Mouse (Mus musculus): Measurements from ENCODE around the gene Tubgcp4.
"Not testable (repeated sequence)": the region's sequence is repeated elsewhere in the genome, so short reads cannot be mapped to it uniquely, and the experiment has no call there.

Tubgcp4 gene

DNA sequence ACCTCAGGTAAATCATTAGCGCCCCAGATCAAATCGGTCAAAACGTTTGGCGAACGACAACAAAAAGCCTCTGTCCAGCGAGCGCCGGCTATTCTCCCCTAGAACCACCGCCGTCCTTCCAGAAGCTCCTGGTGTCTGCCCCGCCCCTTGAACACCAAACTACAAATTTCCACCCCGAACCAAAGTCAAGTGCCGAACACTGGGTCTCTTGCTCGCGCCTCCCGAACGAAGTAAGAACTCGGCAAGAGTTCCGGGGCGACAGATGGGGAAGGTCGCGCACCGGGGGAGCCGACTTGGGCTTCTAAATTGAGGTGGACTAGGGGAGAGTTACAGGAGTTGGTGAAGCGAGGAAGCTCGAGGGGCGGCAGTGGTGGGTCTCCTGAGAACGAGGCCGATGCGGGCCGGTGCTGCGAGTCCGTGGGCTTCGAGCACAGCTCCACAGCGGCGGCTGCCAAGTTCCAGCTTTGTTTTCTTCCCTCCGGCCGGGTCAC lies at the start of gene Tubgcp4:
Gene Tubgcp4, plus strand, starts transcription at position 174 of the 491 bp plus-strand sequence.
- peak in 1 of 2 experiments; percentile 23 for DNase-seq (ENCODE audit: low spot score in 2 of 2)

DNA sequence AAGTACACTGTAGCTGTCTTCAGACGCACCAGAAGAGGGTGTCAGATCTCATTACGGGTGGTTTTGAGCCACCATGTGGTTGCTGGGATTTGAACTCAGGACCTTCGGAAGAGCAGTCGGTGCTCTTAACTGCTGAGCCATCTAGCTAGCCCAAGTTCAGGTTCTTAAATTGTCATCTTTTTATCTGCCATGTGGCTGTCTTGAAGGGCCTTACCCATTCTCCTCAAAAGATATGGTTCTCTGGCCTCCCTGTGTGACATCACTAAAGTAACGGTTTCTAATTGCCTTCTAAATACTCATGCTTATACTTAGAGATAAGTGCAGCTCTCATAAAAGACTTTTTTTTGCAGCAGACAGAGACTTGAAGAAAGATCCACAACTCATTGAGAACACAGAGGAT lies 44.2 kb upstream of the Tubgcp4 start:
- DNase-seq (ENCODE audit: low spot score in 2 of 2), result not testable (repeated sequence)

DNA sequence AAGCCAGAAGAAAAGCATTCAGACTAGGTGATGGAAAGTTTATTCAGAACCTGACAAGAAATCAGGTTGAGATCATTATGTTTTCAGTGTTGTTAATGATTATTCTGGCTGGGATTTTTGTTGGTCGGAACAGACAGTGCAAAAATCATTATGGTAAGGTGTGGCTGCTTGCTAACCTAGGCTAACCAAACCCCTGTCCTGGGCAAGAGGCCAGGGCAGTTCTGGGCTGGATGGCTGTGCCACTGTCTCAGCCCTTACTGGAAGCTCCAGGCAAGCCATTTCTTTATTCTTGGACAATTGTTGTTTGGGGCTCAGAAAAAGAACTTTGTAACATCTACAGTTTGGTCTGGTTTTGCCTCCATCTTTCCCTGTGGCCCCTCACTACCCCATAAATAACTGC lies 42.9 kb upstream of the Tubgcp4 start:
- no peak for DNase-seq (ENCODE audit: low spot score in 2 of 2)

DNA sequence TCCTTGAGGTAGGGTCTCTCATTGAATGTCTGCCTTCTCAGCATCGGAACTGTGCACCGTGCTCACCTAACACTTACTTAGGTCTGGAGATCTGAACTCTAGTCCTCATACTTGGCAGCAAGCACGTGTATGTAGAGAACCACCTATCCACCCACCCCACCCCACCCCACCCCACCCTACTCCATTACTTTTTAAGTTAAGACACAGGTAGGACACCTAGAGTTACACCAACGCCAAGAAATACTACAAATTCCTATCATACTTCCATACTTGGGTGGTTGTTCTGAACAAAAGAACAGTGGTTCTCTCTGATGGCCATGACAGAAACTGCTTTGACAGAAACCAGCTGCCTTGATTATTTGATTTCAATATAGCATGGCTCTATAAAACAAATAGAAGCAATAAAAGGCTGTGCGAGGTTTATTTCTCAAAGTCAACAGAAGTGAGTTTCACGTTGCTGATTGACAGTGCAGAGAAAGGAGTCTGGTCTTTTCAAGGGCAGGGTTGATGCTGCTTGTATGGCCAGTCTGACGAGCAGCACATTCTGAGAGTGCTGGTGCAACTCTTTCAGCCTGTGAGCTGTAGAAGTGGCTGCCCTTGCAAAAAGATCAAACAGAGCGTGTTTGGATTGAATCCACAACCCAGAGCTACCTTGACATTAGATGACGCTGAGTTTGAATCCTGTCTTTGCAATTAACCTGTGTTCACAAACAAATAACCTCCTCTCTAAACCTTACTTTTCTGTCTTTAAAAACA lies 41.4 kb upstream of the Tubgcp4 start:
- DNase-seq (ENCODE audit: low spot score in 2 of 2), result no peak

DNA sequence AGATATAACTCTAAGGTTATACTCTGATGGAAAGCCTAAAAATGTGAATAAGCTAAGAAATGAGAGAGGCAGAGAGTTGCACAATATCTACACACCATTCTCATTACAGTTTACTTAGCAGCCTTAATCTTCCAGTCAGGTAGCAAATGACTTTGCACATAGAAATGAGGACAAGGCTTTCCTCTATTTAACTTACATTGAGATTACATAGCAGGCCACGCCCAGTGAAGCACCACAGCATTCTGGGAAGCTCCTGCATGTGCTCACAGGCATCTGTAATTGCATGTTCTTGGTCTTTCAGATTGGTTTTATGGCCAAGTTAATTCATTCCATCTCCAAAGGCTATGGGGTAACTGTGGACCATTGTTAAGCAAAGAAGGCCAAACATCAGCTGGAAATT lies 37.6 kb upstream of the Tubgcp4 start:
- no peak for DNase-seq (ENCODE audit: low spot score in 2 of 2)

DNA sequence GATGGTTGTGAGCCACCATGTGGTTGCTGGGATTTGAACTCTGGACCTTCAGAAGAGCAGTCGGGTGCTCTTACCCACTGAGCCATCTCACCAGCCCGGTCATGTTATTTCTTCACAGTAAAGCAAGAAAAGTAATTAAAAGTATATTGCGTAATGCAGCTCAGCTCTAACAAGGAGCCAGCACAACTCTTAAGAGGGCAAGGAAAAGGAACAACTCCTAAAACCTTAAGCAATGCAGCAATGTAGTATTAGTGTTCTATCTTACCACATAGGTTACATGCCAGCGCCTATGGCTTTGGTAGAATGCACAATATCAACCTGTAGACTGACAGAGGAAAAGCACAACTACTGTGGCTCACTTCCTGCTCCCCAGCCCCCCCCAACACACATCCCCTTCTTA lies 33.1 kb upstream of the Tubgcp4 start:
- no peak for DNase-seq (ENCODE audit: low spot score in 2 of 2)

DNA sequence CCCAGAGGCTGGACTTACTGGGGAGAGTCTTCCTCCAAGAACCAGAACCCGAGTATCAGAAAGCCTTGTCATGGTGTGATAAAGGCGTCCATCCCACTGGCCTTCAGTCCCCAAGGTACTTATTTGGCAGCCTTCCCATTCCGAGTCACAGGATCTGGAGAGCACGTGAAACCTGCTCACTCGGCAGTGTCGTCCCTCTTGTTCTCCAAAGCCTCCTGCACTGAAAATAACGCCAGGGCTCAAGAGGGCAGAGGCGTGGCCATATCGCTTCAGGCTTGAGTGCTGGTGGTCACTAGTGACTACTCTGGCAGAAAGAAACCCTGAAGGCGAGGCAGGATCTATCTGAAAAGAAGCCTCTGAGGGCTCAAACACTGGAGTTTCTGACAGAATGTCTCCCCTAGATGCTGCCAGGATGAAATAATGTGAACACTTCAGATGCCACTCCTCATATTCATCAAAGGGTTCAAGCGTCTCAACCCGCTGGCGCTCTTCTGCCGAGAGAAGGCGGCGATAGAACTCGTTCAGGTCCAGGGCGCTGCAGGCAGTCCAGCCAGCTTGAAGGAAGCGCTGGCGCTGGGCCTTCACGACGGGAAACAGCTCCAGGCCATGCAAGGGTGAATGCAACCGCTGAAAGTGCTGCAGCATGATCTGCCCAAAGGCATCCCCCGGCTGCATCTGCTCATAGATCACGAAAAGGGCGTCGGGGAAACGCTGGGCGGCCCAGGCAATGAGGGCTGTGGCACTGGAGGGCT lies 31.0 kb upstream of the Tubgcp4 start:
- DNase-seq (ENCODE audit: low spot score in 2 of 2), result peak; percentile 8 to 11

DNA sequence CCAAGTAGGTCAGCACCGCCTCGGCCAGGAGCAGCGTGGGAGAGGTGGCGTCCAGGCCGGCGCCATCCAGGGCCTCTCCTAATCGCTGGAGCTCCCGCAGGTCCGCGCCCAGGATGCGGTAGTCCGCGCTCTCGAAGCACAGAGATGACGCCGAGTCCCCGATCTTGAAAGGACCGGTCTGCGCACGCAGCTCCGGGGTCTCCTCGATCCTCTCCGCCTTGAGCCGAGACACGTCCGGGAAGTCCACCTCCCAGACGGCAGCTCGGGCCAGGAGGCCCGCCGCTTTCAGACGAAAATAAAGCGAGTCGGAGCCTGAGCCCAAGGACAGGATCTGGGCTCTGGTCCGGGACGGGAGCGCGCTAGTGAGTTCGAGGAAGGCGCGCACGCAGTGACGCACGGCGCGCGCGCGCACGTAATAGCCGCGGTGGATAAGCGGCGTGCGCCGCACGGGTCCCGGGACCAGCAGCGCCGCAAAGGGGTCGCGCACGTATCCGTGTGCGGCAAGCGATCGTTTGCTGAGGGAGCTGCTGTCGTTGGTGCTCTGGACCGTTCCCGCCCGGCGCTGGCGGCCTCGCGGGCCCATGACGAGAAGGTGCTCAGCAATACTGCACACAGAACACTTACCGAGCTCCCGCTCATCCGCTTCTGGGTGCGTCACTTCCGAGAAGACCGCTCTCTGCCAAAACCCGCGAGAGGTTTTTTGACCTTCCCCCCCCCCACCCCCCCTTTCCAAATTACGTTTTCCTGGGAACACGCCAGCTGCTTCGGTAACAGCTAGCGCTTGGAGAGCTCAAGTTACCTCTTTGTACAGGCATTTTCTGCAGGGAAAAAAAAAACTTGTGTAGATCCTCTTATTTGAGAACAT lies 30.2 kb upstream of the Tubgcp4 start, which contains the start of the genes Adal and Lcmt2:
Gene Adal, plus strand, starts transcription at position 411 of the 865 bp plus-strand sequence.
Gene Lcmt2, minus strand, starts transcription at position 636 of the 865 bp plus-strand sequence.
- DNase-seq (ENCODE audit: low spot score in 2 of 2), result peak; percentile 74 to 88

DNA sequence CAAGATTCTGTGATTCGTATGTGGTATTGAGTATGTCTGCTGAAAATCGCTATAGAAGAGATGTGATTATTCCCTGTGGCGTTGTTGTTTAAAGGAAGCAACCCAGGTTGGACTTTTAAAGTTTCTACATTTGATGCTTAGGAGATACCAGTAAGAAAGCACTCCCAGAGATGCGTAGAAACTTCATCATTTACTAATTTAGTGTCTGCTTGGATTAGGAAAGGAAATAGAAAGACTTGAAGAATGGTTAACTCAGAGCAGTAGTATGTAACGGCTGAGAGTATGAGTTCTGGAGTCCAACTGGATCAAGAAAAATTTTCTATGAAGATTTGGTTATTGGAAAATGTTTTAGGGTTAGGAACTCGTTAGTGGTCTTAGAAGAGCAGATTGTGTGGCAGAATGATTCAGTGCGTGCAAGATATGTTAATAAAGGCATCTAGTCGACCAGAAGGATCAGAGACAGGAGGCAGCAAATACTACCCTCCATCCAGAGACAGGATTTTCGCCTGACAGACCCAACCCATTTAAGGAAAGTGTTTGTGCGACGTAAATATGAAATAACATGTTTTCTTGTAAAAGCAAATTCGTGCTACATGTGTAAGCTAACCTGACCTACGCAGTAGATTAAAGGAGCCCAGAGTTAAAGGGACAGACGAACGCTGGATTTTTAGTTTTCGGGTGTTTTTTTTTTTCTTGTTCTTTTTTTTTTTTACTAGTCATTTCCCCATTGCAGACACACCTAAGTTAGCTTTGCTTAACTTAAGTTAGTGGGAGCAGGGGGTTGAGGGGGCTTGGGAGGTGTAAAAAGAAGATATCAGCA lies 29.0 kb upstream of the Tubgcp4 start:
- DNase-seq (ENCODE audit: low spot score in 2 of 2), result no peak

DNA sequence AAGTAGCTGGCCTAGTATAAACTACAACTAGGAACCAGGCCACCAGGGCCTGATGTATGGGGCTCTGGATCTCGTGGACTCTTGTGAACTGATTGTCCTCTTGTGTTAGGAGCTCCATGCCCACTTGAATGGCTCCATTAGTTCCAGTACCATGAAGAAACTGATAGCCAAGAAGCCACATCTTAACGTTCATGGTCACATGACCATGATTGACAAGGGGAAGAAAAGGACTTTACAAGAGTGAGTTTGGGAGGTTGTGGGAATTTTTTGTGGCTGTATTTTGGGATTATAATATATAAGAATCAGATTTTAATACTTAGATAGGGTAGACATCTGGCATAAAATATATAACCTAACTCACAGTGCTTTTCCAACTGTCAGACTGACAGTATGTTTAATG lies 28.0 kb upstream of the Tubgcp4 start:
- no peak for DNase-seq (ENCODE audit: low spot score in 2 of 2)

DNA sequence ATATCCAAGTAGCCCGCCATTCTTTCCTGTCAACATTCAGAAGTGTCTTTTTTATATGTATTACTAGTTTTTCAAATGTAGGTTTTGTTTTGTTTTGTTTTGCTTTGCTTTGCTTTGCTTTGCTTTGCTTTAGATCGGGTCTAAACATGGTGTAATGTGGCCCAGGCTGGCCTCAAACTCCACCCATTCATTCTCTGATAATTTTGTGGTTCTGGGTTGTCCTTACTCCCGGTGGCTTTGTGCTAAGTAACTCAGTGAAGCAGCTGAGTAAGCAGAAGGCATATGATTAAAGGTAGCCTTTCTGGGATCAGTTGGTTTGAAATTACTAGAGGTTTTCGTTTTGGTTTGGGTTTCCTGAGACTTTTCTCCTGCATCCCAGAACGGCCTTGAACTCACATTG lies 20.8 kb upstream of the Tubgcp4 start:
- no peak for DNase-seq (ENCODE audit: low spot score in 2 of 2)

DNA sequence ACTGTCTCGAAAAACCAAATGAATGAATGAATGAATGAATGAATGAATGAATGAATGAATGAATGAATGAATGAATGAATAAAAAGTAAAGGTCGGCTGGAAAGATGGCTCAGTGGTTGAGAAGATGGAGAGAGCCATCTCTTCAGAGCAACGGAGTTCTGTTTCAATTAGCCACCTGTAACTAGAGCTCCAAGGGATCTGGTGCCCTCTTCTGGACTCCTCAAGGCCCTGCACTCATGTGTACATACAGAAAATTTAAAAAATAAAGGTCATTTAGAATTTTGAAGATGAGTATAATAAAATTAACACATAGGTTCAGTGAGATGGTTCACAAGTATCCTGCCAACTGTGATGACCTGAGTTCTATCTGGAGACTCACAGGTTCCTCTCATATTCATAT lies 17.4 kb upstream of the Tubgcp4 start:
- no peak for DNase-seq (ENCODE audit: low spot score in 2 of 2)

DNA sequence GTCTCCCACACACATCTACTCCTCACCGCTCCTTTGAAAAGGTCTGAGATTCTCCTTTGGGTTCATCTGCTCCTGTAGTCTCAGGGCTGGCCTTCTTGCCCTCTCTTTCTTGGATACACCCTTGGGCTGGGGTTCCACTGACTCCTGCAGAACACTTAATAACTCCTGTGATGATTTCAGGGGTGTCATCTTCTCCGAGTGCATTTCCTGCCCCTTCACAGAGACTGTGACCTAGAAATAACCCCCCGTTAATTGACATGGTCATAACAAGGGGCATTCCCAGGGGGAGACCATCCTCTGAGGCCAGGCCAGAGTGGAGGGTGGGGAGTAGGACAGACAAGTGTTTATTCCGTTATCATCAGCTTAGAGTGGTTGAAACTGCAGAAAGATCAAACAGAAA lies 1.3 kb upstream of the Tubgcp4 start:
- no peak for DNase-seq (ENCODE audit: low spot score in 2 of 2)

DNA sequence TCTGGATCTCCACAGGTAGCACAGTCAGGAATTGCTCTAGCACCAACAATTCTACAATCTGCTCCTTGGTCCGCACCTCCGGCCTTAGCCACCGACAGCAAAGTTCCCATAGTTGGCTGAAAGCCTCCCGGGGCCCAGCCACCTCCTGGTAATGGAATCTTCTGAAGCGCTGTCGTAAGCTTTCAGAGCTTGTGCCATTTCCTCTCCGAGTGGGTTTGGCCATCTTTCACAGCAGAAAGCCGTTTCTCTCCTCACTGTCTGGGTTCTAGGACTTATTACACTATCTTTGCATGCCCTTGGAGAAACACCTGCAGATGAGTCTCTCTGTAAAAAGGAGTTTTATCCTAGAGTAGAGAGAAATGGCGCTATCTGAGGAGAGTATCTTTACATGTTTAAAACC lies 552 bp upstream of the Tubgcp4 start:
- peak in 1 of 2 experiments; percentile 4 for DNase-seq (ENCODE audit: low spot score in 2 of 2)

DNA sequence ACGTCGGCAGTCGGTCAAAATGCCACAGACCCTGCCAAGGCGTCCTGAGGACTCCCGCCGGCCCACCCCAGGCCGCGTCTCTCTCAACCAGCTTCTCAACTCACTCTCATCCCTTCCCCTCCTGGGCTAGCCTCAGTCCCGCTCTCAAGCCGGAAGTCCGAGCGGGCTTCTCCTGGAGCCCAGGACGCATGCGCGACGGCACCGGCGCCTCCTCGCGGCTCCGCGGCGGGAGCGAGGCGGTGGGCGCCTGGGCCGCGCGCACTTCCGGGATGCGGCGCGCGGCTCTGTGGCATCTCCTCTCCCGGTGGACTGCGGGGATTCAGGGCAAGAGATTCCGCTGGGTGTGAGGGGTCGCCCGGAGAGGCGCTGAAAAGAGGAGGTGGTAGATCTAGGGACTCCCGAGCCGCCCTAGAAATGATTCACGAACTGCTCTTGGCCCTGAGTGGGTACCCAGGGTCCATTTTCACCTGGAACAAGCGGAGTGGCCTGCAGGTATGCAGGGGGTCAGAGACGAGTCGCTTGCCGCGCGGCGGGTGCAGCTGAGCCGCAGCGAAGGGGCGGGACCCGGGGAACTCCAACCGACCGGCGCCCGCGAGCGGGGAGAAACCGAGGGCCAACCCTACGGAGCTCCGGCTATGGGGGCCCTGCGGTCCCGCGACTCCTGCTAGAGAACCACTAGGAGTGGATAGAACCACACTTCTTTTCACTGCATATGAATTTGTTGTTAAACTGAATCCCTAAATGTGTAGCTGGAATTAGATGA lies 707 bp downstream of the Tubgcp4 start, which contains the start of gene Zscan29:
Gene Zscan29, minus strand, starts transcription at position 146 of the 763 bp plus-strand sequence.
- peak; percentile 85 for DNase-seq (ENCODE audit: low spot score in 2 of 2)

DNA sequence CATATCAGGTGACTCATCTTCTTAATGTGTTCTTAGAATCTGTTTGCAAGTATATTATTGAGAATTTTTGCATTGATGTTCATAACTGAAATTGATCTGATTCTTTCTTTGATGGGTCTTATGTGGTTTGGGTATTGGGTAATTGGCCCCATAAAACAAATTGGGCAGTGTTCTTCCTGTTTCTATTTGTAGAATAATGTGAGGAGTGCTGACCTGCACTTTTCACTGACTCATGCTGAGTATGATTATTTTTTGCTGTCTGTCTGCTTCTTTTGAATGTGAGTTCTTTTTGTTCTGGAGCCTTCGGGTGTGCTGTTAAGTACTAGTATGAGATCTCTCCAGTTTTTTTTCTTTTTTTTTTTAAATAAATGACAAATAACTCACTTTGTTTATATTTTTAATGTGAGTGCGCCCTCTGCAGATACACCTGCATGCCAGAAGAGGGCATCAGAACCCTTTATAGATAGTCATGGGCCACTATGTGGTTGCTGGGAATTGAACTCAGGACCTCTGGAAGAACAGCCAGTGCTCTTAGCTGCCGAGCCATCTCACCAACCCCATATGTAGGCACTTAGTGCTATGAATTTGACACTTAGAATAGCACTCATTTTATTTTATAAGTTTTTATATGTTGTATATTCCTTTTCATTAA lies 8.5 kb downstream of the Tubgcp4 start:
- DNase-seq (ENCODE audit: low spot score in 2 of 2), result no peak

DNA sequence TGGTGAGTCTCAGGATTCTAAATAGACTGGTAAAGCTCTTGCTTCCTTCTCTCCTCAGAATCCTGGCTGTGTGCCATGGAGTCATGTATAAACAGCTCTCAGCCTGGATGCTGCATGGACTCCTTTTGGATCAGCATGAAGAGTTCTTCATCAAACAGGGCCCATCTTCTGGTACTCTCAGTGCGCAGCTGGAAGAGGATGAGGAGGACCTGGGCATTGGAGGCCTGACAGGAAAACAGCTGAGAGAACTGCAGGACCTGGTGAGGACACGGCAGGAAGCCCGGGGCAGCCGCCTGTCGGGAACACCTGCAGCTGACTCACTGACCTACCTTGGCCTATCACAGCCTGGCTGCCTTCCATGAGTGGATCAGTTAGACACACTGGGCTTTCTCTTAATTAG lies 13.0 kb downstream of the Tubgcp4 start:
- DNase-seq (ENCODE audit: low spot score in 2 of 2), result no peak

DNA sequence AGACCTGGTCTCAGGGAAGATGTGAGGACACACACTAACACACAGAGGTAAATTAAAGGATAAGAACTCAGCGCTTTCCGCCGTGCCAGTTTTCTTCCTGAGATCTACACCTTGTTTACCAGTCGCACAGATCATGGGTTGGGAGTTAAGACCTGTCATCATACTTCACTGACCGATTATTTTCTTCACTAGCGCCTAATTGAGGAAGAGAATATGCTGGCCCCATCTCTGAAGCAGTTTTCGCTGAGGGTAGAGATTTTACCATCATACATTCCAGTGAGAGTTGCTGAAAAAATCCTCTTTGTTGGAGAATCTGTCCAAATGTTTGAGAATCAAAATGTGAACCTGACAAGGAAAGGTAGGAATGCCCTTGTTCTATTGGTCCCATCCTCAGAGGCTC lies 13.7 kb downstream of the Tubgcp4 start:
- no peak for DNase-seq (ENCODE audit: low spot score in 2 of 2)

DNA sequence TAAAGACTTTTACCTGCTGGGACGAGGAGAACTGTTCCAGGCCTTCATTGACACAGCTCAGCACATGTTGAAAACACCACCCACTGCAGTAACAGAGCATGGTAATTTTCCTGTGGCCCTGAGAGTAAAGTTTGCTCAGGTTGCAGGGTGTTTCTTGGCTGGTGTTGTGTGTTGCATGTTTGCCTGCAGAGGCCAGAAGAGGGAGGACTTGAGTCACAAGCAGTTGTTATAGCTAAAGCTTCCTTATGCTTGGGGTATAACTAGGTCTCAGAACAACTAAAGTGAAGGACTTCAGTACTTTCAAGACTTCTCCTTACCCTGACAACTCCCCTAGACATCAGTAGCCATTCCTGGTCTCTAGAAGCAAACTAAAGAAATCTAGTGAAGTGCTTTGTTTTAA lies 18.1 kb downstream of the Tubgcp4 start:
- DNase-seq (ENCODE audit: low spot score in 2 of 2), result no peak

DNA sequence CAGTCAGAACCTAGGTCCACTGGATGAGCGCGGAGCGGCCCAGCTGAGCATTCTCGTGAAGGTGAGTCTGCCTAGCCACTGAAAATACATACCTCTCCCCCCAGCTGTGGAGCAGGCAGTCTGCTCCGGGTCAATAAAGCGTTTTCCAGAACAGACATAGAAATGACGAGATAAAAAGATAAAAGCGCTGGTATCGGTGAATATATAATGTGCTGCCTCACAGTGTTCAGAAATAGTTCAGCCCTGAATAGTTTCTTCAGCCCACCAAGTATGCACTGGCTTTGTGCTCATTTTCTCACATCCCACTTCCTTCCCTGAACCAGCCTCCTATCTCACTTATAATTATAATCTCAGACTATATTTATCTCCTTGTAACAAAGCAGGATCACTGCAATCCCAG lies 25.0 kb downstream of the Tubgcp4 start:
- DNase-seq (ENCODE audit: low spot score in 2 of 2), result no peak

All from spleen, postnatal 14 days (tissue).